Mouse (Mus musculus) ES-Bruce4 (cell line): Measurements from ENCODE around the gene Coa3. TPM values are rescaled to one million over a fixed set of nuclear protein-coding genes. Genes with fewer than 3 reads are reported as not detected.

Source experiments
- H3K27ac ChIP-seq: 2 replicates; pipeline ENCODE4 v1.5.1; 2012; ENCODE audit warnings: low read length, inconsistent platforms; ENCODE audit not compliant: insufficient read depth
- H3K27me3 ChIP-seq: 2 replicates; pipeline ENCODE4 v1.6.1; 2012; ENCODE audit warnings: mild to moderate bottlenecking, low read length, inconsistent platforms; ENCODE audit not compliant: control insufficient read depth, poor library complexity, insufficient read depth, severe bottlenecking
- H3K36me3 ChIP-seq: 2 replicates; pipeline ENCODE4 v1.6.1; 2012; ENCODE audit warnings: inconsistent platforms, mild to moderate bottlenecking, low read length, moderate library complexity; ENCODE audit not compliant: control insufficient read depth, poor library complexity, insufficient read depth, severe bottlenecking
- H3K4me1 ChIP-seq: one replicate; pipeline ENCODE4 v1.8.1; 2011; ENCODE audit warnings: low read length; ENCODE audit not compliant: control insufficient read depth, insufficient read depth
- H3K4me3 ChIP-seq: 2 replicates; pipeline ENCODE4 v1.5.1; 2011; ENCODE audit warnings: low read depth, mild to moderate bottlenecking, low read length
- H3K9ac ChIP-seq: 2 replicates; pipeline ENCODE4 v1.6.1; 2012; ENCODE audit warnings: low read depth, mild to moderate bottlenecking, inconsistent platforms; ENCODE audit not compliant: poor library complexity, severe bottlenecking
- H3K9me3 ChIP-seq: replicated peaks from 2 replicates; pipeline ENCODE4 v1.6.1; 2012; ENCODE audit warnings: mild to moderate bottlenecking, low read length, inconsistent platforms; ENCODE audit not compliant: control insufficient read depth, poor library complexity, insufficient read depth, severe bottlenecking
- CTCF ChIP-seq: IDR thresholded peaks from one replicate; pipeline ENCODE4 v1.8.1; 2011; ENCODE audit warnings: low read depth, low read length
- EP300 ChIP-seq: IDR thresholded peaks from 2 replicates; pipeline ENCODE4 v1.6.1; 2011; ENCODE audit warnings: low read depth, low read length; ENCODE audit not compliant: insufficient read depth
- POLR2A ChIP-seq: IDR thresholded peaks from one replicate; pipeline ENCODE4 v1.8.1; 2011; ENCODE audit warnings: low read length; ENCODE audit not compliant: insufficient read depth
- polyA plus RNA-seq: library from polyadenylated mRNA; stranded (reverse); fragments of >200 nt; gene quantifications from 2 replicates; pipeline ENCODE4 v1.2.4, GENCODE M21; 2011; ENCODE audit warnings: low read depth; ENCODE audit not compliant: missing spikeins, insufficient read depth, insufficient read length

Gene Coa3
- polyA plus RNA-seq, 1 experiment, result 44.8 TPM

DNA sequence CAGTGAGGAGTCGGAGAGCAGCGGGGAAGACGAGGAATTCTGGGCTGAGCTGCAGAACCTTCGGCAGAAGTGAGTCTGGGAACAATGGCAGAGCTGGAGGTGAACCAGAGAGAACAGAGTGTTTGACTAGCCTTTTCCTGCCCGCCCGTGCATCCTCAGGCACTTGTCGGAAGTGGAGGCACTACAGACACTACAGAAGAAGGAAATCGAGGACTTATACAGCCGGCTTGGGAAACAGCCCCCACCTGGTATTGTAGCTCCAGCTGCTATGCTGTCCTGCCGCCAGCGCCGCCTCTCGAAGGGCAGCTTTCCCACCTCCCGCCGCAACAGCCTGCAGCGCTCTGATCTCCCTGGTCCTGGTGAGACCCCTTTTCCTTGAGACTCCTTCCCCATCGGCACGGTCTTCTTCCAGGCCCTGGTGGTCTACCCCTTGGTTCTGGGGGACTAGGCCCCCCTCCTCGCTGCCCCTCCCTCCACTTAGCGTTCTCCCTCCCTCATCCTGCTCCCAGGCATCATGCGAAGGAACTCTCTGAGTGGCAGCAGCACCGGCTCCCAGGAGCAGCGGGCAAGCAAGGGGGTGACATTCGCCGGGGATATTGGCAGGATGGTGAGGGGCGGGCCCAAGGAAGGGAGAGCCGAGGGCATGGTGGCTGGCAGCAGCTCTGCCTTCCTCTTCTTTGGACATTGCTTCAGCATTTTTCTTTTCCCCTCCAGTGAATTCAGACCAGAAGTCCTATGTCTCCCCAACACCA, 2.4 kb downstream of the Coa3 start:
- no peaks in the 10 kb centered on the region for H3K4me1 ChIP-seq
- H3K9ac ChIP-seq, result peak overlapping the region; percentile 24
- no peak overlapping the region for H3K27ac ChIP-seq
- TF ChIP-seq POLR2A (no peak), CTCF (no peak), EP300 (no peak)
- no peaks in the 10 kb centered on the region for H3K9me3 ChIP-seq
- 0 out of 2 replicates have a peak overlapping the region, but pooled peaks have one; percentile 13 for H3K4me3 ChIP-seq
- no peaks in the 10 kb centered on the region for H3K27me3 ChIP-seq
- H3K36me3 ChIP-seq, result no peaks in the 10 kb centered on the region

DNA sequence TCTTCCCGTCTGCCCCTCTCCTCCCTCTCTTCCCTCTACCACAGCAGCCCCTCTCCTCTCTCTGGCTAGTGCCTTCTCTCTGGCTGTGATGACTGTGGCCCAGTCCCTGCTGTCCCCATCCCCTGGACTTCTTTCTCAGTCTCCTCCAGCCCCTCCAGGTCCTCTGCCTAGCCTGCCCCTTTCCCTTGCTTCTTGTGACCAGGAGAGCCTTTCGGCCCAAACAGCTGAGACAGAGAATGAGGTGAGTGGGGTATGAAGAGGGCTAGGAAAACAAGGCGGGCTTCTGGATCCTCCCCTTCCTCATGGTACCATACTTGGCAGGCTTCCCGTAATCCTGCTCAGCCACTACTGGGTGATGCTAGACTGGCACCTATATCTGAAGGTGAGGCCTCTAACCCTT, 3.6 kb downstream of the Coa3 start:
- Histone ChIP-seq H3K9ac (no peak overlapping the region), H3K9me3 (no peaks in the 10 kb centered on the region), H3K27me3 (no peaks in the 10 kb centered on the region), H3K4me3 (no peak overlapping the region), H3K36me3 (no peaks in the 10 kb centered on the region), H3K27ac (no peak overlapping the region), H3K4me1 (no peaks in the 10 kb centered on the region)
- TF ChIP-seq CTCF (no peak), EP300 (no peak)

DNA sequence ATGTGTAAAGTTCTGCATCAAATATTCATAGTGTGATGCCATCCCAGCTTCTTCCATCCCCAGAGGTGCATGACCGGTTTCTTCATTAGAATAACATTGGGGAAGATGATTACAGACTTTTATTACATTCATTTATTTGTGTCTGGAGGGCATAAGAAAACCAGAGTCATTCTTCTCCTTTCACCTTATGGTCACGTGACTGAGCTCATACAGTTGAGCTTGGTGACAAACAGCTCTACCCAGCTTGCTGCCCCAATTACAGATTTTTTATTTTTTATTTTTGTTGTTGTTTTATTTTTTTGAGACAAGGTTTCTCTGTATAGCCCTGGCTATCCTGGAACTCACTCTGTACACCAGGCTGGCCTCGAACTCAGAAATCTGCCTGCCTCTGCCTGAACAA, 6.5 kb downstream of the Coa3 start:
- Histone ChIP-seq H3K4me1 (no peaks in the 10 kb centered on the region), H3K27ac (no peak overlapping the region), H3K36me3 (no peaks in the 10 kb centered on the region), H3K9ac (no peak overlapping the region), H3K9me3 (no peaks in the 10 kb centered on the region), H3K4me3 (no peak overlapping the region), H3K27me3 (no peaks in the 10 kb centered on the region)
- TF ChIP-seq CTCF, result no peak
- no peak for TF ChIP-seq POLR2A
- TF ChIP-seq EP300, result no peak

DNA sequence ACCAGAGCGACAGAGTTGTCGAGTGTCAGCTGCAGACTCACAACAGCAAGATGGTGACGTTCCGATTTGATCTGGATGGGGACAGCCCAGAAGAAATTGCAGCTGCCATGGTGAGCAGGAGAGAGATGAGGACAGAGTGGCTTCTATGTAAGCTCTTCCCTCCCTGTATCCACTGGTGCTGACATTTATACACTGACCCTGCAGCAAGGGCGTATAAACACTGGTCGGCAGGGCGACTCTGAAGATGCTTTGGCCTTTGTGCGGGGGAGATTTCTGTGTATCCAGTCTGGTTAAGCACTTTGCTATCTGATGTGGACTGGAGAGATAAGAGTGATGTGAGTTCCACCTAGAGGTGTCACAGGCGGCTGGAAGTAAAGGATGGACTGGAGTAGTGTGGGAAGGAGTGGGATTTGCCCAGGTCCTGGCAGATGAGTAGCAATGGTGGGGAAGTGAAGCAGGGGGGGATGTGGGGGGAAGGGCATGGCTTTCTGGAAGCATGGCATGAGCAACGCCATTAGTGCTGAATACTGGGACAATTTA, 9.3 kb downstream of the Coa3 start:
- Histone ChIP-seq H3K9ac (no peak overlapping the region), H3K36me3 (no peaks in the 10 kb centered on the region), H3K27ac (no peak overlapping the region), H3K4me1 (no peaks in the 10 kb centered on the region), H3K27me3 (peaks cover 3% of the 10 kb centered on the region; the same call in 1 of the 2 replicates), H3K4me3 (no peak overlapping the region), H3K9me3 (no peaks in the 10 kb centered on the region)
- TF ChIP-seq EP300 (no peak), CTCF (no peak), POLR2A (no peak)

DNA sequence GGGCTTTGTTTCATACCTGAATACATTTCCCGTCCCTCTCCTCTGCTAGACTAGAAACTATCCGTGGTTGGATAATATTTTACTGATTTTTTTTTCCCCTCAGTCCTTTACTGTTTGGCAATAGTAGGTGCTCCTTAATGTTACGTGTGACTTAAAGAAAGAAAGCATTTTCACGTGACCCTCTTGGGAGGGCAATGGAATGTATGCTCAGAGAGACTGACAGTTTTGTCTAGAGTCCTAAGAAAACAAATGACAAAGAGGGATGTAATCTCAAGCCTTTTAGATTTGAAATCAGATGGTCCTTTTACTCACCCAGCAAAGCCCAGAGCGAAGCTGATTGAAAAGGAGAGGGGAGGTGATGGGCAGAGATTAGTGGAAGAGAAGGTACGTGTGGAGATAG, 13.0 kb downstream of the Coa3 start:
- Histone ChIP-seq H3K9ac (no peak overlapping the region), H3K4me1 (peaks cover 2% of the 10 kb centered on the region), H3K27me3 (peaks cover 8% of the 10 kb centered on the region; the same call in 1 of the 2 replicates), H3K4me3 (no peak overlapping the region), H3K36me3 (no peaks in the 10 kb centered on the region), H3K9me3 (no peaks in the 10 kb centered on the region), H3K27ac (no peak overlapping the region)
- no peak for TF ChIP-seq EP300
- no peak for TF ChIP-seq POLR2A

DNA sequence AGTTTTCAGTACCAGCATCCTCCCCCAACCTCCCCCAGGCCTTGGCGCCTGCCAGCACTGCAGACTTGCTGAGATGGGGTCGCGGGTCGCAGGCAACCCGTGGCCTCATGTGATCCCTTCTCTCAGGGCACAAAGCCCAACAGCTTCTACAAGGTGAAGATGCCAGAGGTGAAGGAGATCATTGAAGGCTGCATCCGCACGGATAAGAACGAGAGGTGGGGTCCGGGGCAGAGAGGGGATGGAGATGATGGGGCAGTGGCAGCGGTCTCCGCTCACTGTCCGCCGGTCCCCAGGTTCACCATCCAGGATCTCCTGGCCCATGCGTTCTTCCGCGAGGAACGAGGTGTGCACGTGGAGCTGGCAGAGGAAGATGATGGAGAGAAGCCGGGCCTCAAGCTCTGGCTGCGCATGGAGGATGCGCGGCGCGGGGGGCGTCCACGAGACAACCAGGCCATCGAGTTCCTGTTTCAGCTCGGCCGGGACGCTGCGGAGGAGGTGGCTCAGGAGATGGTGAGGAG, 13.9 kb downstream of the Coa3 start:
- H3K27me3 ChIP-seq, result peaks cover 8% of the 10 kb centered on the region; the same call in 1 of the 2 replicates
- H3K9me3 ChIP-seq, result no peaks in the 10 kb centered on the region
- no peak overlapping the region for H3K27ac ChIP-seq
- TF ChIP-seq CTCF, result no peak
- no peak for TF ChIP-seq POLR2A
- no peak for TF ChIP-seq EP300
- no peaks in the 10 kb centered on the region for H3K36me3 ChIP-seq
- peaks cover 2% of the 10 kb centered on the region for H3K4me1 ChIP-seq
- peak overlapping the region; percentile 24 for H3K9ac ChIP-seq
- peak overlapping the region; percentile 47 for H3K4me3 ChIP-seq
